Mouse (Mus musculus): ENCODE data around the gene Tmem86b.
A peak's percentile ranks its signal among the peaks of the same experiment; 100 is the strongest.

The Tmem86b gene

DNA sequence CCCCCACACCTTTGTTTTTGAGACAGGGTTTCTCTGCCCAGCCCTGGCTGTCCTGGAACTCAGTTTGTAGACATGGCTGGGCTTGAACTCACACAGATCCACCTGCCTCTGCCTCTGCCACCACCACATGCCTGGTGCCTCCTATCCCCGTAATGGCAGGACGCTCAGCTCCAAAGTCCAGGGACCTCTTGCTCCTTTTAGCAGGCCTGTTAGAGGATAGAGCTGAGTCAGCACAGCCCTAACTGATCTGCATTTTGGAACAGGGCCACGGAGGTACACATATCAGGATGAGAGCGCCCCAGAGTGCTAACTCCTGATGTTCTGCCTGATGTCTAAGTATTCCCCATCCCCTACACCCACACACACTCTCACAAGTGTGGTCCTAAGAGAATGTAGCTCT, at the start of gene Tmem86b:
TSS of gene Tmem86b (minus strand) at position 392 of the 400 bp plus-strand sequence.
- DNase-seq (ENCODE audit: low spot score in 2 of 2): no peak

DNA sequence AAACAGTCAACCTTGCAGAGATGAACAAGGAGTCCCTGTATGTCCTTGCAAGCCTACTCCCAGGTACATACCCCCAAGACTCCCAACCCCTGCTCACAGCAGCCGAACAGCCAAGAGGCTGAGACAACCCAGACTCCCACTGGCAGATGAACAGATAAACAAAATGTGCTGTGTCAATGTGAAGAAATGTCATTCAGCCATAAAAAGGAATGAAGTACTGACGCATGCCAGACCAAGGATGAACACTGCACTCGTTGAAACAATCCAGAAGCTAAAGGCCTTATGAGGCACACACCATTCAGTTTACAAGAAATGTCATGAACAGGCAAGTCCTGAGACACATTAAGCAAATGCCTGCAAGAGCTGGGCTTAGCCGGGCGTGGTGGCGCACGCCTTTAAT, 44.0 kb upstream of the Tmem86b start:
- DNase-seq (ENCODE audit: low spot score in 2 of 2): no peak

DNA sequence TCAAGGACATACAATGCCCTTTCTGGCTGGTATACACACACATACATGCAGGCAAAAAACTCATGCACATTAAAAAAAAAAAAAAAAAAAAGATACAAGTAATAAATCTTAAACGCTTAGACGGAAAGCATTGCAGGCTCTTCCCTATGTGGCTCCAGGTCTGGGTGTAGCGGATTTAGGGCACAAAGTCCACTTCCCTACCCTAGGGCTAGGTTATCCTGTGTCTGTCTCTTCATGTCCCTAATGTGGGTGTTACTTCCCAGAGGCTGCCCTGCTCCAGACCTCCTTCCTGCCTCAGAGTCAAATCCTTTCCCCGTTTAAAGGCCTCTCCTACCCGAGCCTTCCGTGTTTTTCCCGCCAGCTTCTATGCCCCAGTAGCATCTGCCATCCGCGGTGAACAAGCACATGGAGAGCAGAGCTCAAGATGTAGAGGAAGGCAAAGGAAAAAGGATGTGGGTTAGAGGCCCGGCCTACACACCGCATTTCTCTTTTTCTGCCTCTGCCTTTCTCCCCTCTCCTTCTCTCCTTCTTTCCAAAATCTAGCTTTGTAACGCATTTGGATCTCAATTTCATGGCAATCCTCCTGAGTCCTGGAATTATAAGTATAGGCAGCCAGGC, 43.0 kb upstream of the Tmem86b start:
- DNase-seq (ENCODE audit: low spot score in 2 of 2): no peak

DNA sequence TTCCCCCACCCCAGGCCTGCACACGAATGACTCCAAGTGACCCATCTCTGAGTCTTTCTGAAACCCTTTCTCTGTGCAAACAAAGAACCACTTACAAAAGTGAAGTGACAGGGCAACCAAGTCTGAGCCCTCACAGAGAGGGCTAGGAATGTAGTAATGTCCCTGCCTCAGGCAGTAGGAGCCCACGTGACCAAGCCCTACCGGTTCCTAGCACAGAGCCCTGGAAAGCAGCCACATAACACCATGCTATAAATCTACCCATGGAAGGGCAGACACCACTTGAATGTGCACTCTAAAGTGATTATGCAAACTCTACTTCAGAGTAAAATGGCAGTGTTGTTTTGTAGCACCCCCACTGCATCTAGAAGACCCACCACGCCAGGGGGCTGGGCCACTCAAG, 40.7 kb upstream of the Tmem86b start:
- DNase-seq (ENCODE audit: low spot score in 2 of 2): no peak

DNA sequence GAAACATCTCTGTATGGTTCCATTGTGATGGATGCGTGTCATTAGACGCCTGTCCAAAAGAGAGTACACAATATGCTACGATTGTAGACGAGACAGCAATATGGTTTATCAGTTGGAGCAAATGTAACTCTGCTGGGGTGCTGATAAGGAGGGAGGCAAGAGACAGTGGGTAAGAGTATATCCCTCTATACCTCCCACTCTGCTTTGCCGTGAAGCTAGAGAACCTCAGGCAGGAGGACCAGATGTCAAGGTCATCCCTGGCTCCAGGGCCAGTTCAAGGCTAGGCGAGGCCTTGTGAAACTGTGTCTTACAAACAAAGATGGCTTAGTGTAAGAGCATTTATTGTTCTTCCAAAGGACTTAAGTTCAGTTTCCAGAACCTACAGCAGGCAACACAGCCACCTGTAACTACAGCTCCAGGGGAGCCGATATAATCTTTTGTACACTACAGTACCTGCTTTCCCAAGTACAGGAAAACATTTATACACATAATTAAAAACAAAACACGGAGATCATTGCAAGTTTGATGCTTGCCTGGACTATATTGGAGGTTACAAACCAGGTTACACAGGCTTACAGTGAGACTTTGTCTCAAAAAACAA, 39.5 kb upstream of the Tmem86b start:
- no peak for DNase-seq (ENCODE audit: low spot score in 2 of 2)

DNA sequence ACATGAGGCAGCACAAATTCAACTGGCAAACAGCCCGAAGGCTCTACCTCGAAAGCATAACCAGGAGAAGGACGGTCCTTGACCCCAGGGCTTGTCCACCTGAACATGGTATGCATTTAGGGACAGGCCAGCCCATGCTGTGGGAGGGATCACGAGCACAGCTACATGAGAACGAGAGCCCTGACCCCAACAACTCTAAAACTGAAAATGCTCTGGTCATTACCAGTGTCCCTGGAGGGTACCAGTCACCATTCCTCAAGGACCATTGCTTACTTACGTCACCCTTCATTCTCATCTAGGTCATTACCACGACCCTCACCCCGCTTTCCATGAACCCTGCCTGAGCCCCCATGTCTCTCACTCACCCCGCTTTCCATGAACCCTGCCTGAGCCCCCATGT, 37.9 kb upstream of the Tmem86b start:
- no peak for DNase-seq (ENCODE audit: low spot score in 2 of 2)

DNA sequence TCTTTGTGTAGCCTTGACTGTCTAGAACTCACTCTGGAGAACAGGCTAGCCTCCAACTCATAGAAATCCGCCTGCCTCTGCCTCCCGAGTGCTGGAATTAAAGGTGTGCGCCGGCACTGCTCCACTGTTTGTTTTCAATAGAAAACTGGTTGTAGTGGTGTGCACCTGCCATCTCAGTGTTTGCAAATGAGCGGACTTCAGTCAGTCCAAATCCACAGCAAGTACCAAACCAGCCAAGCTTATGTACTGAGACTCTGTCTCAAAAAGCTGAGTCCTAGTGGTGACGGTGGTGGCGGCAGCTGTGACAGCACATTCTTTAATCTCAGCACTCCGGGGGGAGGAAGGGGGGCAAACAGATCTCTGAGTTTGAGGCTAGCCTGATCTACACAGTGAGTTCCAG, 37.3 kb upstream of the Tmem86b start:
- DNase-seq (ENCODE audit: low spot score in 2 of 2): no peak

DNA sequence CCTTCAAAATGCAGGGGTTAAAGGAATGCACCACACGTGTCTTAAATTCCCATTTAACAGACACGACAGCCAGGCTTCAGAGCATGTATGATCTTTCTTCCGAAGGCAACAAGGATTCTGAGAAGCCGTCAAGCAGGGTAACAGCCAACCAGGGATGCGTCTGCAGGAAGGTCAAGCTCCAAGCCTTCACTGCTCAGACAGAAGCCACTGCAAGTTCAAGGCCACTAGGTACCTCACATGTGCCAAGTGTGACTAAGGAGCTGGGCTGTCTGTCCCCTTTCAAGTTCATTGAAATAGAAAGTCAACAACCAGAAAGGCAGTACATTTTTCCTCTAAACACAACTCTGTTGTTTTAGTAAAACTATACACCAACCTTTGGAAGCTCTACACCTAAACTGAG, 35.6 kb upstream of the Tmem86b start:
- DNase-seq (ENCODE audit: low spot score in 2 of 2): no peak

DNA sequence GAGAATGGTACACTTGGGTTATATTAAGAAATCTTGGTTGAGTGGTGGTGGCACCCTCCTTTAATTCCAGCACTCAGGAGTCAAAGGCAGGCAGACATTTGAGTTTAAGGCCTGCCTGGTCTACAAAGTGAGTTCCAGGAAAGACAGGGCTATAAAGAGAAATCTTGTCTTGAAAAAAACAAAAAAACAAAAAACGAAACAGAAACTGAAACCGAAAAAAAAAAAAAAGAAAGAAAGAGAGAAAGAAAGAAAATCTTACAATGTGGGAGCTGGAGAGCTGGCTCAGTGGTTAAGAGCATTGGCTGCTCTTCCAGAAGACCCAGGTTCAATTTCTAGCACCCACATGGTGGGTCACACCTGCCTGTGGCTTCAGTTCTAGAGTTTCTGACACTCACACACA, 32.5 kb upstream of the Tmem86b start:
- DNase-seq (ENCODE audit: low spot score in 2 of 2): no peak

DNA sequence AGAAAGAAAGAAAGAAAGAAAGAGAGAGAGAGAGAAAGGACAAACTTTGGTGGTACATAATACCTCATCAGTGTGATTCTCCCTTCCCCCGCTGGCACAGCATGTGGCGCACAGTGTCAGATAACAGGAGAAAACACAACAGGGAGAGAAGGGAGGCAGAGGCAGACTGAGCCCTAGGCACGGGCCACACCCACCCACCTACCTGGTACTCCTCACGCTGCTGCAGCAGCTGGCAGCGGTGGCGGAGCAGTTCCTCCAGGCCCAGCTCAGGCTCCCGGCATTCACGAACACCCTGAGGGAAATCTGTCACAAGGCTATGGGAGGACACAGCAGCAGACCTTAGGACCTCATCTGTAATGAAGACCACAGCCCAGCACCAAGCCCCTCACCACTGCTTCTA, 32.0 kb upstream of the Tmem86b start:
- DNase-seq (ENCODE audit: low spot score in 2 of 2): no peak

DNA sequence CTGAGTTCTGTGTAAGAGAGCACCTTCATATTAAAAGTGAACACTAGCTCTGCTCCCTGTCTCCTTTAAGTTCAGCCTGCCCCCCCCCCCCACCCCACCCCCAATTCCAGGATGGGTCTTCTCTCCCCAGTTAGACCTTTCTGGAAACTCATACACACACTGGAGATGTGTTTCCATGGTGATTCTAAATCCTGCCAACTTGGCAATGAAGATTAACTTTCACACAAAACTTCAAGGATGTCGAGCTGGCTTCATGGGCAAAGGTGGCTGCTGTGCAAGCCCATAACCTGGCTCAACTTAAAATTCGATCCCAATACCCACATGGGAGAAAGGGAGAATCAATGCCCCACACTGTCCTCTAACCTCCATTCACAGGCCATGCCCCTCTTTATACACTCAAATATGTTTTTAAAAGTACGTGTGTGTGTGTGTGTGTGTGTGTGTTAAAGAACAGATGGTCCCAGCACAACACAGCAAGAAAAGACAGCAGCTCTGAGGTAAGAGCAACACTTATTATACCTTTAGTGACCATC, 28.8 kb upstream of the Tmem86b start:
- DNase-seq (ENCODE audit: low spot score in 2 of 2): no peak

DNA sequence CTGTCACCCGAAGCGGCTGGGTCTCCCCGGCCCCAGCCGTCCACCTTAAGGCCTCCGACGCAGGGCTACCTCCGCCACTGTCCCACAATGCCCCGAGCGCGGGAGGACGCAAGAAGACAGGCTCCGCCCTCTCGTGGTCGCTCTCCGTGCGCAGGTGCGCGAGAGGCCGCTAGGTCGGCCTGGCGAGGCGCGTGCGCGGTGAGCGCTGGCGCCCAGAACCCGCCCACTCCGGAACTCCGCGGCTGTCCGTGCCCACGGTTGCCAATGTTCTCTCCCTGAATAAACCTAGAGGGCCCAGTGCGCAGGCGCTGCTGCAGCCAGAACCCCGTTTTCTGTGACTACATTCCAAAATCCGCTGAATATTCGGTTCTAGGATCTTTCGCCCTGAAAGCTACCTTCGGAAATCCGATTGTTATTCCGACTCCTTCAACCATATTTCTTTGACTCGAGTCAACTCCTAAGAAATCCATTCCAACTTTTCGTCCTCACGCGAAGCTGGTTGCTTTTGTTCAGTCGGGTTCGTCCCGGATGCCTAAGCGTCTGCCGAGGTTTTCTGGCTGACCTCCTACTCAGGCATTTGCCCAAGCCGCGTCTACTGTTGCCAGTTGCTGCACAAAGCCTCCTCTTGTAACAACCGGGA, 27.8 kb upstream of the Tmem86b start, which contains the start of gene Ppp6r1:
TSS of gene Ppp6r1 (minus strand) at position 108 of the 640 bp plus-strand sequence.
- peak; percentile 94 to 96 for DNase-seq (ENCODE audit: low spot score in 2 of 2)

DNA sequence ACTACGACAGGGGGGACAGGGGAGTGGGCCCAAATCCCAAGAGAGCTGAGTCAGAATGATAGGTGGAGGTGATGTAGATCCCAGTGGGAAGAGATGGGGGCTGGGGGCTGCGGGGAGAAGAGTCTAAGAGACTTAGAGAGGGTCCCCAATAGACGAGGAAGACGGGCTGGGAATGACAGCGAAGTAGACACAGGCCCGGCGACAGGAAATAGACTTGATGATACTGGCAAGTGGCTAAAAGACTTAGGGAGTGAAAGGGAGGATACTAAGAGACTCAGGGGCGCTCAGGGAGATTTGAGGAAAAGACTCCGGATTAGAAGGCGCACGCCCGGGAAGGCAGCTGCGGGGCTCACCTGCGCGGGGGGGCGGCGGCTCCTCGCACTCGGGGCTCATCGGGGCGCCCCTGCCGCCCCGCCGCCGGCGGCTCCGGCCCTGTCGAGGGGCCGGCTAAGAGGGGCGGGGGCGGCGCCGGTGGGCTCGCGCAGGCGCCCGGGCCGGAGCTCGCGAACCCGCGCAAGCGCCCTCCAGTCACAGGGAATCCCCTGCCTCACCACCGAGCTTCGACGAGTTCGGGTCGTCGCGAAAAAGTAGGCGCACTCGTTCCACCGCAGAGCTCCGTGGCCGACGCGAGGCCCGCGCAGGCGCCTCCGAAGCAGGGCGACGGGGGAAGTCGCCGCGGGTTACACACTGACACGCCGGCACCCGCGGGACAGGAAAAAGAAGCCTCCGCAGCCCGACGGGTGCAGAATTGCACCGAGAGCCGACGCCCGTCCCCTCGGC, 27.1 kb upstream of the Tmem86b start:
- no peak for DNase-seq (ENCODE audit: low spot score in 2 of 2)

DNA sequence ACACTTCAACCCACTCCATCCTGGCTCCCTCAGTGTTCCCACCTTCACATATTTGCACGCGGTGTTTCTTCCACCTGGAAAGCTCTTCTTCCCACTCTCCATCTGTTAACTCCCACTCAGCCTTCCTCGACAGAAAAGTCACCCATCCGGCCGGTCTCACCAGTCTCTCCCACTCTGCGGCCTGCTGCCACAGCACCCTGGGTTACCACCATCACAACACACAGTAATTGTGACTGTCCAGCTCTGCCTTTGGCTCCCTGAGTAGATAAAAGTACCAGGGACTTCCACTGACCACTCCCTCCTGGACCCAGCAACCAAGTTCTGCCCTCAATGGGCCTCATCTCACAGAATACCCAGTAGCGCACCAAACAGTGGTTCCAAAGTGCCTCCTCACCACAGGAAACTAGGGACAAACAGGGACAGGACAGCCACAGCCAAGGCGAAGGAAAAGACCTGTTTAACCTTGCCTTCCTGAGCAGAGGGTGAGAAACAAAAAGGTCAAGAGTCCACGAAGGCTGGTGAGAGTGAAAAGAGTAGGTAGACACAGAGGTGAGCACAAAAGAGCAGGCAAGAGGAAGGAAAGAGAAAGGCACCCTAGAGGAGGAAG, 26.4 kb upstream of the Tmem86b start:
- DNase-seq (ENCODE audit: low spot score in 2 of 2): no peak

DNA sequence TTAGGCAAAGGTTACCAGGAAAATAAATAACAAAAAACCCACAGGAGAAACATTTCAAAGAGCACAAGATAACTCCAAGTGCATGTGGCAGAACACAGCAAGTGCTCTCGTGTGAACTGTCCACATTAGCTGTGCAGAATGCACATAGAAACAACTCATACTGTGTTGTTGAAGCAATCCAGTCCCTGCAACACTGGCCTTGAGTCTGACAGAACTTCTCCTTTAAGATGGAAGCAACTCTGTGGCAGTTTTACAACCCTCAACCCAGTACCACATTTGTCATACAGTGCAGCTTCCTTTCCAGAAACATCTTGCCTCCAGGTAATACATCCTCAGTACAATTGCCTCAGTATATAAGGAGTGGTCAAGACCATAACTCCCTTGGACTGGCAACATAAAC, 25.6 kb upstream of the Tmem86b start:
- DNase-seq (ENCODE audit: low spot score in 2 of 2): no peak

DNA sequence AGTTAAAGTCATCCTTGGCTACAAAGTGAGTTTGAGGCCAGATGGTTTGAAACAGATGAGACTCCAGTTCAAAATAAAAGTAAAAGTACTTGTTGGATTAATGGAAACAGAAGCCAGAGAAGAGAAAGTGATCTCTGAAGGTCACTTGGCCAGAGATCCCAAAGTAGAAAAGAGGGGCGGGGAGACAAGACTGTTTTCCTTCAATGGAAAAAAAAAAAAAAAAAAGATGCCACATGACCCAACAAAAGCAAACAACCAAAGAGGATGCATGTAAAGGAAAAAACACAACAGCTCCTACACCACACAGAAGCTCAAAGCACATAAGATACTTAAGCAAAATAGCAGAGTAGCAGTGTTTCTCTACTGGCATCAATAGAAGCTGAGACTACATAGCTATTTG, 24.7 kb upstream of the Tmem86b start:
- DNase-seq (ENCODE audit: low spot score in 2 of 2): no peak

DNA sequence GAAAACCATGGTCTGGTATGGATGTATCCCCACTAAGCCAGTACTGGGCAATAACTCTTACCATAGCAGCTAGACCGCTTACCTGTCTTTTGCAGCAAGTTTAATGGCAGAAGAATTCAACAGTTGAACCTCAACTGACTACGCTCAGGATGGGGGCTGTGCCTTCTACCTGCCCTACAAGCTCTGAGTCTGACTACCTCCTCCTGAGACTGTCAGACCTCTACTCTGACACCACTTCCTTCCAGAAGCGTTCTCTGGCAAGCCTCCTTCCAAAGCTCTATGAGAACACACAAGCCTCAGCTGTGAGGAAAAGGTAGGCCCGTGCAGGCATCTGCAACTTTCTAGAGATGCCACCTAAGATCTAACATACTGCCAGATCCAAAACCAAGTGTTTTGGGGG, 24.2 kb upstream of the Tmem86b start:
- DNase-seq (ENCODE audit: low spot score in 2 of 2): no peak

DNA sequence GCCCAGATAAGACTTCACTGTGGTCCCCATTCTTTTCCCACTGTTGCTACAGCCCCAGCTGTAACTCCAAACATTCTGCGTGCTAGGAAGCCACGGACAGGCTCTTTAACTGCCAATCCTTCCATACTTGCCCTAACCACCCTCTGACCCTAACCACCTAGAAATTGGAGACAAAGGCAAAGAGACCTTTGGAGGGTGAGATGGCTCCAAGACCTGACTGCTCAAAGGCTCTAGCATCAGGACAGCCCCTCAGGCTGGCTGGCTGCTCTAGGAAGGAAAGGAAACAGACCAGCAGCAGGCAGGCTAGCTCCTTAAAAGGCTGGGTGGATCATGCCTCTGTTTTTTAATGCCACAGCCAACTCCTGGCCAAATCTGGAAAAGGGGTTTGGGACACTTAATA, 23.0 kb upstream of the Tmem86b start:
- no peak for DNase-seq (ENCODE audit: low spot score in 2 of 2)

DNA sequence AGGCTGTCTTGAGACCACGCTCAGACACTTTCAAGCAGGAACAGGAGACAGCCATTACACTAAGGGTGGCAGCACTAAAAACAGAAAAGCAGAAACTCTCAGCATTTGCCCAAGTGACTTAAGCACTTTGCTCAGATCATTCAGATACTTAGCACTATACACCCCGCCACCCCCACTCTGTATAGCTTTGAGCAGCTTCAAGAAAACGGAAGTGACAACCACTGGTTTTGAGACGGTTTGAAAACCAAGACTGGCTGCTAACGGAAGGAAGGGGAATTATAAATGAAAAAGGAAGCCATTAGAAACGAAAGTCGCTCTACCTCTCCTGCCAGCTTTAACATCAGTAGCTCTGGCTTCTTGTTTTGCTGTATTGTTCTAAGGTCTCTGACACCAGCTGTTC, 22.6 kb upstream of the Tmem86b start:
- DNase-seq (ENCODE audit: low spot score in 2 of 2): no peak

DNA sequence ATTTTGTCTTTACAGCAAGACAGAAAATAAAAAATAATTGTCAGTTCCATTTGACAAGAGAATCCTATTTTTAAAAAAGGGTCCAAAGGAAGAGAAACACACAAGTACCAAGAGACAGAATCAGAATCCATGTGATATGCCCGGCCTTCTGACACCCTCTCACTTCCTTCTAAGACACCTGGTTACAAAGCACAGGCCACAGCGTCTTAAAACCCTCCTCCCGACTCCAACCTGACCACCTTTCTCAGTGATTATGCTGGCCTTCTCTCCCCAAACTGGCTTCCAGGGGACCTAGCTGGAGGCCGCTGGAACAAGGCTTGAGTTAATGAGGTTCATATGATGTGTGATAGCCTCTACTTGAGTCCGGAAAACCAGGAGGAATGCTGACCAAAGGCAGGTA, 22.1 kb upstream of the Tmem86b start:
- no peak for DNase-seq (ENCODE audit: low spot score in 2 of 2)

DNA sequence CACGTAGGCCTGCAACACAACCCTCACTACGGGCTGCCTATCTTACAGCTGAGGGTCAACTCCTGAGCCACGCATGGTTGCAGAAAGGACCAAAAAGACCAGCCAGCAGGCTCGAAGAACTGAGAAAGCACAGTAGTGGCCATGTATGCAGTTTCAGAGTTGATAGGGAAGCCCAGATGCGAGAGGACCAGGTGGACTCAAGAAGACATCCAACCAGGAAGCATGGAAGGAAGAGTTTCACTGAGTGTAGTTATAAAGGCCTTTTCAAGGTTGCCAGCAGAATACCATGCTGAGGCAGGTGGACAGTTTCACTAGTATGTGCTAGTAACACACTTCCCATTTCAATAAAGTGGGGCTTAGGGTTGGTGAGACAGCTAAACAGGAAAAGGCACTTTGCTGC, 21.5 kb upstream of the Tmem86b start:
- DNase-seq (ENCODE audit: low spot score in 2 of 2): no peak

DNA sequence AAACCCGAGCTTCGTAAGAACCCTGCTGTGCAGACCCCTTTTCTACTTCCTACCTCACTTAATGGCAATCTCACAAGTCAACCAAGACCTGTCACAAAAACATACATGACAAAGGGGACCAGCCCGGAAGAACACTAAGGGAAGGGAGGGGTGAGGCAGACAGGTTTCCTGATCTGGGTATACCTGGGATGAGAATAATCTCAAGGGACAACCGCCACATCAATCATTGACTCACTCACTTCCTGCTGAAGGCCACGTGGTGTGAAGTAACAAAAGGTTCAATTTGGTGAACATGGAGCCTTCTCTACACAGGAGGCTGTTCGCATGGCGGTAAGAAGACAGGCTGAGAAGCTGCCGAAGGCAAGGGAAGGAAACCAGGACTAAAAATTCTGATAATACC, 20.4 kb upstream of the Tmem86b start:
- DNase-seq (ENCODE audit: low spot score in 2 of 2): no peak
